Mouse (Mus musculus): Measurements from ENCODE around the gene Sgip1.

The Sgip1 gene

GRCm38 (mm10) chr4:102840062-102840798 is 99.1 kb downstream of the Sgip1 start:
- DNase-seq (ENCODE audit: low read depth, low spot score) = no peak

- DNase-seq (ENCODE audit: low read depth, low spot score) = no peak
Observed at GRCm38 (mm10) chr4:102840956-102841729, 100.0 kb downstream of the Sgip1 start.

GRCm38 (mm10) chr4:102850498-102850897 is 109.4 kb downstream of the Sgip1 start:
- DNase-seq (ENCODE audit: low read depth, low spot score) = no peak

- DNase-seq (ENCODE audit: low read depth, low spot score) = no peak
Observed at GRCm38 (mm10) chr4:102851161-102851560, 110.1 kb downstream of the Sgip1 start.

GRCm38 (mm10) chr4:102852290-102852689 is 111.2 kb downstream of the Sgip1 start:
- DNase-seq (ENCODE audit: low read depth, low spot score) = no peak

GRCm38 (mm10) chr4:102852808-102853207 is 111.7 kb downstream of the Sgip1 start:
- no peak for DNase-seq (ENCODE audit: low read depth, low spot score)

- DNase-seq (ENCODE audit: low read depth, low spot score) = no peak
Observed at GRCm38 (mm10) chr4:102853330-102854022, 112.4 kb downstream of the Sgip1 start.

GRCm38 (mm10) chr4:102854928-102855892 is 114.1 kb downstream of the Sgip1 start:
- DNase-seq (ENCODE audit: low read depth, low spot score) = no peak

GRCm38 (mm10) chr4:102856086-102856485 is 115.0 kb downstream of the Sgip1 start:
- no peak for DNase-seq (ENCODE audit: low read depth, low spot score)

- no peak for DNase-seq (ENCODE audit: low read depth, low spot score)
Observed at GRCm38 (mm10) chr4:102859259-102860194, 118.4 kb downstream of the Sgip1 start.

GRCm38 (mm10) chr4:102862751-102863710 is 121.9 kb downstream of the Sgip1 start:
- DNase-seq (ENCODE audit: low read depth, low spot score) = no peak

GRCm38 (mm10) chr4:102866531-102866930 is 125.4 kb downstream of the Sgip1 start:
- DNase-seq (ENCODE audit: low read depth, low spot score) = no peak

- no peak for DNase-seq (ENCODE audit: low read depth, low spot score)
Observed at GRCm38 (mm10) chr4:102871274-102871673, 130.2 kb downstream of the Sgip1 start.

- no peak for DNase-seq (ENCODE audit: low read depth, low spot score)
Observed at GRCm38 (mm10) chr4:102883142-102883541, 142.0 kb downstream of the Sgip1 start.

GRCm38 (mm10) chr4:102884228-102884627 is 143.1 kb downstream of the Sgip1 start:
- no peak for DNase-seq (ENCODE audit: low read depth, low spot score)

GRCm38 (mm10) chr4:102886459-102886858 is 145.4 kb downstream of the Sgip1 start:
- DNase-seq (ENCODE audit: low read depth, low spot score) = no peak

- DNase-seq (ENCODE audit: low read depth, low spot score) = no peak
Observed at GRCm38 (mm10) chr4:102886902-102887301, 145.8 kb downstream of the Sgip1 start.

- DNase-seq (ENCODE audit: low read depth, low spot score) = no peak
Observed at GRCm38 (mm10) chr4:102887770-102888689, 146.9 kb downstream of the Sgip1 start.
